Mouse (Mus musculus) activated CD4-positive, CD25-positive, alpha-beta regulatory T cell, adult 4 months (primary cell): ENCODE data around the gene Prkag2. TPM values are rescaled to one million over a fixed set of nuclear protein-coding genes. Genes with fewer than 3 reads are reported as not detected.

Source experiments
- ATAC-seq: one replicate; pipeline ENCODE4 v1.8.0; 2017
- polyA plus RNA-seq, 2 experiments: library from polyadenylated mRNA; unstranded; fragments of 100-300 nt; shearing (Covaris generic); gene quantifications; one replicate each; pipeline ENCODE4 v1.2.1; 2017

The Prkag2 gene
- polyA plus RNA-seq, 2 experiments from 2014 or later: 26.2 to 26.8 TPM

GRCm38 (mm10) chr5:24991575-24991974 lies 108.9 kb downstream of the Prkag2 start:
- ATAC-seq: no peak

GRCm38 (mm10) chr5:24990460-24990859 lies 110.0 kb downstream of the Prkag2 start:
- no peak for ATAC-seq

- no peak for ATAC-seq
Measured at GRCm38 (mm10) chr5:24989683-24990082, 110.8 kb downstream of the Prkag2 start.

GRCm38 (mm10) chr5:24986956-24987355 lies 113.5 kb downstream of the Prkag2 start:
- no peak for ATAC-seq

GRCm38 (mm10) chr5:24986204-24986940 lies 114.1 kb downstream of the Prkag2 start:
- ATAC-seq: no peak

- no peak for ATAC-seq
Measured at GRCm38 (mm10) chr5:24985434-24986176, 114.8 kb downstream of the Prkag2 start.

GRCm38 (mm10) chr5:24984157-24984556 lies 116.3 kb downstream of the Prkag2 start:
- no peak for ATAC-seq

- ATAC-seq: no peak
Measured at GRCm38 (mm10) chr5:24983539-24983938, 116.9 kb downstream of the Prkag2 start.

GRCm38 (mm10) chr5:24982258-24982657 lies 118.2 kb downstream of the Prkag2 start:
- ATAC-seq: no peak

GRCm38 (mm10) chr5:24981765-24982164 lies 118.7 kb downstream of the Prkag2 start:
- no peak for ATAC-seq

GRCm38 (mm10) chr5:24979968-24980345 lies 120.5 kb downstream of the Prkag2 start:
- ATAC-seq: no peak

- ATAC-seq: no peak
Measured at GRCm38 (mm10) chr5:24979312-24979967, 121.0 kb downstream of the Prkag2 start.

- ATAC-seq: no peak
Measured at GRCm38 (mm10) chr5:24976907-24977306, 123.5 kb downstream of the Prkag2 start.

- ATAC-seq: no peak
Measured at GRCm38 (mm10) chr5:24976236-24976635, 124.2 kb downstream of the Prkag2 start.

- ATAC-seq: no peak
Measured at GRCm38 (mm10) chr5:24975100-24975499, 125.3 kb downstream of the Prkag2 start.

GRCm38 (mm10) chr5:24973672-24974225 lies 126.7 kb downstream of the Prkag2 start:
- no peak for ATAC-seq

- ATAC-seq: peak; percentile 79
Measured at GRCm38 (mm10) chr5:24973228-24973627, 127.2 kb downstream of the Prkag2 start.

- no peak for ATAC-seq
Measured at GRCm38 (mm10) chr5:24970552-24971275, 129.7 kb downstream of the Prkag2 start.

GRCm38 (mm10) chr5:24969241-24969880 lies 131.1 kb downstream of the Prkag2 start:
- ATAC-seq: peak; percentile 45

- ATAC-seq: no peak
Measured at GRCm38 (mm10) chr5:24968792-24969191, 131.7 kb downstream of the Prkag2 start.

GRCm38 (mm10) chr5:24967898-24968535 lies 132.4 kb downstream of the Prkag2 start:
- ATAC-seq: no peak
